Mouse (Mus musculus) Patski (cell line): ENCODE results near the gene Jun. TPM values are rescaled to one million over a fixed set of nuclear protein-coding genes. Genes with fewer than 3 reads are reported as not detected.

Experiments
- ATAC-seq: fragments of 100-300 bp; one replicate; pipeline ENCODE4 v1.8.0; 2021
- CTCF ChIA-PET: fragments of 350-600 bp; sonication (Branson Sonifier 250); formaldehyde crosslinking; loops from one replicate; lab custom pipeline; 2022; ENCODE audit warnings: inconsistent platforms; lab: Charles Lee
- POLR2A ChIA-PET: fragments of 350-600 bp; sonication (Branson Sonifier 250); formaldehyde crosslinking; loops from one replicate; lab custom pipeline; 2022; ENCODE audit warnings: antibody characterized with exemption, inconsistent platforms; lab: Charles Lee
- DNase-seq: peaks from one replicate; pipeline ENCODE4 v3.0.0-alpha.2; 2011; ENCODE audit warnings: low read depth, low spot score
- H3K27me3 ChIP-seq: fragments of 371-371 bp; one replicate; pipeline ENCODE4 v1.5.1; 2021
- CTCF ChIP-seq: fragments of 100-300 bp; IDR thresholded peaks from one replicate; pipeline ENCODE4 v1.5.1; 2021
- in situ Hi-C: fragments of 300-500 bp; cut with MboI; formaldehyde crosslinking; loops from 3 replicates; pipeline ENCODE4 v1.11.1; 2018; ENCODE audit warnings: low pct_unique_long_range_greater_than_20kb, mixed read lengths
- polyA plus RNA-seq: library from polyadenylated mRNA; unstranded; gene quantifications from one replicate; pipeline ENCODE4 v1.2.3, GENCODE M21; 2021

Jun gene
- 122 TPM for polyA plus RNA-seq

DNA sequence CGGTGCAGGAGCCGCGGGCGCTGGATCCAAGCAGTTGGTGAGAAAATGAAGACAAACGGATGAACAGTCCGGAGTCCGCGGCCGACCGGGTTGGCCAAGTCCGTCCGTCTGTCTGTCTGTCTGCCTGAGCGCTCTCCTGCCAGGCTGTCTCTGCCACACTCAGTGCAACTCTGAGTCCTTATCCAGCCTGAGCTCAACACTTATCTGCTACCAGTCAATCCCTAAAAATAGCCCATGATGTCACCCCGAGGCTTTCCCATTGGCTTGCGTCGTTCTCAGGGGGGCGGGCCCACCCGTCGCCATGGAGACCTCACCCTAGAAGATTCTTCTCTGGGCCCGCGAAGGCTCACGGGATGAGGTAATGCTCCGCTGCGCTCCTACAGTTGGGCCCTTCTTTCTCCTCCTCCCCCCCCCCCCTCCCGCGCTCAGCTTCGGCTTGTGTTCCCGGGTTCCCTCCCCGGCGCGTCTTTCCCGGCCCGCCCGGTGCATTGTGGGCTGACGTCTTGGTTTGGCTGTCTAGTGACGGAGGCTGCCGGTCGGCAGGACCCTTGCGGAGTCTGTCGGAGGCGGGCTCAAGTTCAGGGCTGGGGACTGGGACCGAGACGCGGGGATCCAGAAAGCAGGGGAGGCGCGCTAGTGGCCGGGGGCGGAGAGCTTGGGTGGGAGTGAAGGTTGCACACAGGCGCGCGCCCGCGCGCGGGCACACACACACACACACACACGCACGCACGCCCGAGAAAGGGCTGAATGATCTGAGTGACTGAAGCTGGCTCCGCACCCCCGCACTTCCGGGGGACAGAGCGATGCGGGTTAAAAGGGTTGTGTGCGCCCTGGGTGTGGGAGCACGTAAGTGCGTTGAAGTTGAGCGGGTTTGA is at the start of gene Jun:
Gene Jun (minus strand): TSS at position 198 of the 875 bp plus-strand sequence.
- H3K27me3 ChIP-seq: no peaks in the 10 kb centered on the region
- peak; percentile 99 for DNase-seq
- in situ Hi-C loops: loop anchor here (5.0 kb wide), 7 partner anchors 45 to 815 kb away; partner anchors contain the start of gene Fggy
- peak; percentile 72 for ATAC-seq
- ChIA-PET CTCF (interaction anchor here (1.2 to 1.8 kb wide), 2 partner anchors 336 to 800 kb away, joined by 3 to 4 read pairs; no protein-coding TSS in a partner anchor), POLR2A (interaction anchor here (1.0 to 1.7 kb wide), 5 partner anchors 27 to 818 kb away, joined by 3 to 6 read pairs (median 3); no protein-coding TSS in a partner anchor)
- TF ChIP-seq CTCF: no peak

DNA sequence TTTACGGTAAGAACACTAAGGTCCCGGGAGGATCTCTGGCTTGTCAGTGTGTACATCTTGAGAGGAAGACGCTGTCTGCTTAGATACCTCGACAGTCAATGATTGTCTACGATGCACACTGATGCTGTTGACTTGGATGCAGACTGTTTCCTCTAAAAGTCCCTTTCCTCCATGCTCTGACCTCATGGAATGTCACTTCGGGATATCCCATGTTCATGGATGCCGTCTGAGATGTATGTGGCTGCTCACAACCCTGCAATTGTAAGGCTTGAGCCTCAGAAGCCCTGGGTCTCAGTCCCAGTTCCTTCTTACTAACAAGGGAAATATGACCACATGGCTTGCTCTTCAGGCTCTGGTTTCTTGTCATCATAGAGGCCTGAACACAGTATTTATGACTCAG is 49.7 kb upstream of the Jun start:
- CTCF ChIA-PET: no interaction called here
- in situ Hi-C loops: no loop called here
- no peaks in the 10 kb centered on the region for H3K27me3 ChIP-seq
- TF ChIP-seq CTCF: no peak
- no peak for DNase-seq
- POLR2A ChIA-PET: no interaction called here
- no peak for ATAC-seq

DNA sequence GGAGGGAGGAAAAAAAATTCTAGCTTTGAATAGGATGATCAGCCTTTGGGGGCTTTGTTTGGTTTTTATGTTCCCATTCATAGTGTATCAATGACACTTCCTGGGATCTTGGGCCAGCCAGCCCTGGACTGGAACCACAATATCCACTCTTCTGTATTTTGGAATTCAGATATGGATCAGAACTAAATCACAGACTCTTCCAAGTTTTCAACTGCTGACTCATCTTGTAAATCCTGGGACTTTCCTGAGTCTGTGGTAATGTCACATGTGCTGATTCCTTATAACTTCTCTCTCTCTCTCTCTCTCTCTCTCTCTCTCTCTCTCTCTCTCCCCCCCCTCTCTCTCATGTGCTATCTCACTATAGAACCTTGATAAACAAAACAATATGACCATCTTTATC is 48.7 kb upstream of the Jun start:
- CTCF ChIA-PET: no interaction called here

DNA sequence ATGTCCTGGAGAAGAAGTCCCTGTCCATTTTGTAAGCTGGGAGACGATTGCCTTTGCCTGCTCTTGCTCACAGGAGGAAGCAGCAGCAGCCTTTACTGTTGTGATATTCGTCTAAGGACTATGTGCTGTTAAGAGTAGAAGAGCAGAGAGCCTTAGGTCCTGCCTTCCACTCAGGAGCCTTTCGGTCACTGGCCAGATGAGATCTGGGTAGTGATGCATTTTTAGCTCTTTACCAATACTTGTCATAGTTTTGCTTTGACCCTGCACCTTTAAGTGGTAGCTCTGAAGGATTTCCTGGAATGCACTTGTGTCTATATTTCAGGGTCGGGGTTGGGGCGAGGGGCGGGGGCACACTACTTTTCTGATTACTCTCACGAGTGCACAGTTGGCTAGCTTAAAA is 47.4 kb upstream of the Jun start:
- ATAC-seq: no peak
- no peak for TF ChIP-seq CTCF
- POLR2A ChIA-PET: interaction anchor here (0.5 kb wide), 1 partner anchor 45 kb away, joined by 5 read pairs; no protein-coding TSS in a partner anchor
- no peaks in the 10 kb centered on the region for H3K27me3 ChIP-seq
- CTCF ChIA-PET: interaction anchor here (0.8 kb wide), 1 partner anchor 9 kb away, joined by 3 read pairs; no protein-coding TSS in a partner anchor
- in situ Hi-C loops: no loop called here
- no peak for DNase-seq

More for the DNA sequence above, 48.7 kb upstream of the Jun start:
- in situ Hi-C loops: no loop called here
- no peak for DNase-seq
- ATAC-seq: no peak
- no peak for TF ChIP-seq CTCF
- no peaks in the 10 kb centered on the region for H3K27me3 ChIP-seq
- POLR2A ChIA-PET: no interaction called here

DNA sequence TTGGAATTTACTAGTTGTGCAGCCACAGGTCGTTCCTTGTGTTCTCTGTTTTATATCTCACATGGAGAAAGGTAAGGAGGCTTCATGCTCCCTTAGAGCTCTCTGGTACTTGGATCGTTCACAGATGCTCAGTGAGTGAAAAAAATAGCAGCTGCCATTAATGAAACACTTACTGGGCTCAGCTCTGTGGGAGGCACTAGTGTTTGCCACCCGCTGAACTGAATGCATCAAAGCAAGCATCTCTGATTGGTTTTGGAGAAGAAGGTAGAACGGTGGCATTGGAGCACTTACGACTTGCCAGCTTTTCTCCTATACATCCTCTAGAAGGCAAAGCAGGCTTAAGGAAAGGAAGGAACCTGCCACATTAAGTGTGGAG is 46.7 kb upstream of the Jun start:
- CTCF ChIA-PET: interaction anchor here (1.4 kb wide), 1 partner anchor 37 kb away, joined by 3 read pairs; no protein-coding TSS in a partner anchor
- H3K27me3 ChIP-seq: no peaks in the 10 kb centered on the region
- POLR2A ChIA-PET: no interaction called here
- TF ChIP-seq CTCF: no peak
- in situ Hi-C loops: no loop called here
- DNase-seq (no peak), ATAC-seq (no peak)

DNA sequence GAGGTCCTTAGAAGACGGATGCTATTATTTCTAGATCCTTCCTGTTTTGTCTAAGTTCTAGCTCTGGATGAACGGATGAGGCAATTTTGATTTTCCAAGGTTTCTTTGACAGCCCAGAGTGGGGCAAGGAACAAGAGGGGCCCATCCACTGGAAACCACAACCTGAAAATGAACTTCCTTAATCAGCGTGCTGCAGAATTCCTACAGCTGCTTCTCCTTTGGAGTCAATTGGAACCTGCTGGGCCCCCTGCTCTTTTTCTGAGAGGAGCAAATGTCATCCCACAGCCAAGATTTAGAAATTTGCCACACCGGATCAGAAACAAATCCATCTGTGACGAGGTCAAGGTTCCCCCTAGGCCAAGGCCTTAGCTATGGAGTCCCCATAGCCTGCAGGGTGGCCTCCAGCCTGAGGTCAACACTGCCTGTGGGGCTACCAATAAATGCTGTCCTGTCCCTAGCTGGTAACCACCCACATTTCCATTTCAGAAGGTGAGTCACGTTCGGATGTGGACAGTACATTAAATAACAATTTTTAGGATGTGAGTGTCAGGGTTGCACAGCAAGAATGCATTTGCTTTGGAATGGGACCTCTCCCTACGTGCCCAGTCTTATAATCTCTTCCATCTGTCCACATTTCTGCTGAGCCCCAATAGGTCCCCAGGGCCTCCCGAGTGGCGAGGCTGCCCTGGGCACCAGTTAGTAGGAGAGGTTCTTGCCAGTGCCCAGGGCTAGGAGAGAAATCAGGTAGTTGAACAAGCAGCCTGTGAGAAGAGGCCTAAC is 46.1 kb upstream of the Jun start:
- no peaks in the 10 kb centered on the region for H3K27me3 ChIP-seq
- ChIA-PET CTCF (interaction anchor here (1.4 kb wide), 1 partner anchor 37 kb away, joined by 3 read pairs; no protein-coding TSS in a partner anchor), POLR2A (no interaction called here)
- DNase-seq (no peak), ATAC-seq (no peak)
- in situ Hi-C loops: no loop called here
- TF ChIP-seq CTCF: no peak

DNA sequence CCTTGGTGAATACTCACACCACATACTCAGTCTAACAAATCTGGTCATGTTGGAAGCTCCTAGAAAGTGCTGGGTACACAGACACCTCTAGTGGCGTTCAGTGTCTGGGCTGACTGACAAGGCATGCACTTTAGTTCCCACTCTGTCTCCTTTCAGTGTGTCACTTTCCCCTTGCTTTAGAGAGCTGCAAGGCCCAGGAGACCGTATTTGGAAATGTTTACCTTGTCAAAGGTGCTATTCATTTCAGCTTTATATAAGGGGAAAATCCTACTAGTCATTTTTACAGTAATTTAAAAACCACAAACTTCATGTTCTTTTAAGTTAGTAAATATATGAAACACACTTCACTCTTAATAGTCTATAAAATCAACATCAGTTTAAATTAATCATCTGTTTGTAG is 44.7 kb upstream of the Jun start:
- H3K27me3 ChIP-seq: no peaks in the 10 kb centered on the region
- CTCF ChIA-PET: no interaction called here
- in situ Hi-C loops: no loop called here
- no peak for DNase-seq
- POLR2A ChIA-PET: no interaction called here
- ATAC-seq: no peak
- no peak for TF ChIP-seq CTCF

DNA sequence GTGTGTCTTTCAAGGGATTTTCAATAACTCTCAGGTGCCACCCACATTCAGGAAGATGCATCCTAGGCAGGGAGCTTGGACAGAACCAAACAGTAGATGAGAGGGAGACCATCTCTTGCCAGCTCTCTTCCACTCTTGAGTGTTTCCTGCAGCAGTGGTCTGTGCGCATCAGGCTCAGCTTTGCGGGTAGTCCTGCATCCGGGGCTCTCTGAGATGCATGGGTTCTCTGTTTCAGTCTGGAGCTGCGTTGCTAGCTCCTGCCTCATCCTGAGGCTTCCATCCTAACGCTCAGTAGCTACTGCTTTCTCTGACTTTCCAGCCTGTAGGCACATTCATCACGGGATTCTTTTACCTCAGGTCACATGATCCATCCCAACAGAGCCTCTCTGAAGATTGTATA is 43.9 kb upstream of the Jun start:
- H3K27me3 ChIP-seq: no peaks in the 10 kb centered on the region
- POLR2A ChIA-PET: no interaction called here
- in situ Hi-C loops: no loop called here
- ATAC-seq: no peak
- DNase-seq: no peak
- no peak for TF ChIP-seq CTCF
- CTCF ChIA-PET: no interaction called here

DNA sequence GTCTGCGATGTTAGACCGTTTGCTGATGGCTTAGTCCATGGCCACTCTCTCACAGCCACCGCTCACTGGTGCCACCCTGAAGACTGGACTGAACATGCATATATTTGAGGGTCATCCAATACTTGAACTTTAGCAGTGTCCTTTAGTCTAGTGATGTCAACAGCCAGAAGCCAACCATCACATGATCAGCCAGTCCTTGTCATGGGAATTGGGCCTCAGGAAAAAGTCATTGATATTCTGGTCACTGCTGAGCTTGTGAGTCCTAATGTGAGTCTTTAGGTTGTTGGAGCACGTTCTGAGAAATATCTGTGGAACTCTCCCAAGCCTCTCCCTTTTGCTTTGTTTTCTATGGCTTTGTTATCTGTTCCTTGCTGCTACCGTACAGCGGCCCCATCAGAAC is 43.3 kb upstream of the Jun start:
- CTCF ChIA-PET: no interaction called here

DNA sequence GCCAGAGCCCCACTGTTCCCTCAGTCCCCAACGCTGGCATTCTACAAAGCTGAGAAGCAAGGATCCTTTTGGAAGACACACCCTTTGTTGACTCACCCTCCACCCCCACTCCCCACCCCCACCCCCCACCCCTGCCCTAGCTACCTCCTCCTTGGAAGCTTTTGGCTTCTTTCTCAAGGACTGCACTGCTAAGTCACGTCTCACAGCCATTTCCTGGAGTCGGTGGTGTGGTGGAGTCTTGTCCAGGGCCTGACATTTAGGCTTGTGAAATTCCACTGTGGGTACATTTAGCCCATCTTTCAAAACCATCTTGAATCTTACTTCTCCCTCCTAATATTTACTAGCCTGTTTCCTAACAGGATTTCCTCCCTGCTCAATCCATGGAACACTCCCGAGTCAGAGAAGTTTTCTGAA is 42.7 kb upstream of the Jun start:
- ATAC-seq (no peak), DNase-seq (no peak)
- no peak for TF ChIP-seq CTCF
- in situ Hi-C loops: no loop called here
- CTCF ChIA-PET: interaction anchor here (0.7 kb wide), 1 partner anchor 57 kb away, joined by 3 read pairs; no protein-coding TSS in a partner anchor
- POLR2A ChIA-PET: interaction anchor here (0.6 kb wide), 1 partner anchor 175 kb away, joined by 3 read pairs; no protein-coding TSS in a partner anchor
- H3K27me3 ChIP-seq: no peaks in the 10 kb centered on the region

More for the DNA sequence above, 43.3 kb upstream of the Jun start:
- in situ Hi-C loops: no loop called here
- H3K27me3 ChIP-seq: no peaks in the 10 kb centered on the region
- TF ChIP-seq CTCF: no peak
- ATAC-seq (no peak), DNase-seq (no peak)
- POLR2A ChIA-PET: no interaction called here
